Mouse (Mus musculus) kidney, postnatal 4 days (tissue): ENCODE data around the gene Spin1.
A peak's percentile ranks its signal among the peaks of the same experiment; 100 is the strongest.
"Not testable (repeated sequence)": the region's sequence is repeated elsewhere in the genome, so short reads cannot be mapped to it uniquely, and the experiment has no call there.

ENCODE experiments used
- DNase-seq, 2 experiments: peaks; one replicate each; pipeline ENCODE4 v3.0.0; 2021; ENCODE audit warnings: mixed read lengths in 2 of 2

Gene Spin1

DNA sequence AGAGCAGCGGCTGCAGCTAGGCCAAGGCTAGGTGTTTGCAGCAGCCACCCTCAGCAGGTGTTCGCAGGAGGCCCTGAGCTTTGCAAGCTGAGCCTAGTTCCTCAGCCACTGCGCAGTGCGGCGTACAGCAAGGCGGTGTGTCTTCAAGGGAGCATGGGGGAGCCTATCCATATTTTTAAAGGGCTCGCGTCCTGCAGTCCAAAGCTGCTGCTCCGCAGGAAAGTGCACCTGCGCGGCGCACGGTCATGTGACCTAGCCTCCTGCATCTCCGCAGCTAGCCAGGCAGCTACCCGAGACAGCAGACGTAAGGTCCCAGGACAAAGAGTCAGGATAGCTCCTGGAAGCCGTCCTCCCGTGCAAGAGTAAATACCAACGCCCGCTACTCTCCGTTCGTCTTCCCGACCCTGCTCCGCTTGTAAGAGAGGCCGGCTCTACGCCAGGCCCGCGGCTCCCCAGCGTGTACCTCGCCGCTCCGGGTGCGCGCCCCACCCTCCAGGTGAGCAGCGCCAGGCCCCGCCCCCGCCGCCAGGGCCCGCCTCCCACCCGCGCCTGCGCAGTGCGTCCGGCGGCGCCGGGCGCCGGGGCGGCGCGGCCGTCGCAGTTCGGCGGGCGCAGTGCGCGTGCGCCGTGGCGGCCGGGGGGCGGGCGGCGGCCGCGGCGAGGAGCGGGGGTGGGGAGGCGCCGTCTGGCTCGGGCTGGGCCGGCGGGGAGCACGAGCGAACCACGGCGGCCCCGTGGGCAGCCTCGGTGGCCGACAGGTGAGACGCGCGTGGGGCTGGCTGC is at the start of gene Spin1:
Gene Spin1, plus strand, starts transcription at position 648 of the 783 bp plus-strand sequence.
- DNase-seq, result peak; percentile 87 to 92

- DNase-seq, result no peak
These were observed 49.7 kb upstream of the Spin1 start for GRCm38 (mm10) chr13:51051016-51051415.

DNA sequence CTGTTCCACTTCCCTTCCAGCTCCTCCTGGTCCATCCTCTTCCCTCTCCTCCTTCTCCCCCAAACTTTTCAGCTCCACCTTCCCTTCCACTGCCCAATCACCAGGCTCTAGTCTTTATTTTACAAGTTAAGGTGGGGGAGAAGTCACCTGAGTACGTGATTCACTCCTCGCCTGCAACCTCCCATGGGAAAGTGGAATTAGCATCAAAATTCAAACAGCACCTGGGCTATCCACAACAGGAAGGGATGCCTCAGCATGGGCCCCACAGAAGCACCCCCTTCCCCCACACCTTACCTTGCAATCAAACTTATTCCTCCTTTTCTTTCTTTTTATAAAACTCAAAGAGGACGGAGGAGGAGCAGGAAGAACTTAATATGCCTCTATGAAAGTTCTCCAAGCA is 48.3 kb upstream of the Spin1 start:
- no peak for DNase-seq

DNA sequence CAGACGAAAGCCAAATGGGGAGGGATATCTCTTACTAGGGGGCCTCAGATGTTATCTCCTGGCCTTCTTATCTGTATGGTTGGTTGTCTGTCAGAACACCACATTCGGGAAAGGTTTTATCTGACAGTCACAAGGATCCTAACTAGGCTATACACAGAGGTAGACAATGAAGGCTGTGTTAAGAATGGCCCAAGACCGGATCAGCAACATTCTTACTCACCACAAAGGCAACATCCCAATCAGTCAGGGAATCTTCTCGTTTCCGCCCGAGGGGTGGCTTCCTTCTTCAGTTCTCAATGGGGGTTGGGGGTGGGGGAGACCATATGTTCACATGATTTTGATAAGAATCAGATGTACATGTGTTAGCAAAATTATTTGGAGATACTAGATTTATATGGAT is 37.7 kb upstream of the Spin1 start:
- no peak for DNase-seq

- DNase-seq, result no peak
These were observed 37.0 kb upstream of the Spin1 start for GRCm38 (mm10) chr13:51063721-51064120.

GRCm38 (mm10) chr13:51064429-51064828 is 36.3 kb upstream of the Spin1 start:
- DNase-seq, result no peak

- DNase-seq, result peak in 1 of 2 experiments; percentile 36
These were observed 29.5 kb upstream of the Spin1 start for GRCm38 (mm10) chr13:51071063-51071680.

- peak in 1 of 2 experiments; percentile 40 for DNase-seq
These were observed 28.9 kb upstream of the Spin1 start for GRCm38 (mm10) chr13:51071763-51072276.

GRCm38 (mm10) chr13:51072917-51073843 is 27.5 kb upstream of the Spin1 start:
- DNase-seq, result no peak

- DNase-seq, result no peak
These were observed 26.5 kb upstream of the Spin1 start for GRCm38 (mm10) chr13:51074081-51074680.

DNA sequence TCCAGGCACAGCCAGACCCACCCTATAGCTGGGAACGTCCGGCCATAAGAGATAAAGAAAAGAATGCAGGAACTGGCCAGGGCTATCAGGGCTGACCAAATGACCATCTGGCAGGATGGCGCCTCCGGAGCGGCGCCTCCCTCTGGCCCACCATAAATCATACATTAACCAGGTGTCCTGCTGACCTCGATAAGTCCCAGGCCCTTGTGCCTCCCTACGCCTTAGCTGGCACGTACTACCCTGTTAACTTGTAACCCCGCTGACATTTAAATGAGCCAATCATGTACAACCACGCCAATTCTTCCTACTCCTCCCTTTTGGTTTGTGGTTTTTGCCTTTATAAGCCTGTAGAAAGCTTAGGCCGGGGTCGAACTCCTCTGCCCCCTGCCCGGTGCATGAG is 24.5 kb upstream of the Spin1 start:
- not testable (repeated sequence) for DNase-seq

GRCm38 (mm10) chr13:51078586-51078985 is 22.1 kb upstream of the Spin1 start:
- DNase-seq, result not testable (repeated sequence)

GRCm38 (mm10) chr13:51080801-51081200 is 19.9 kb upstream of the Spin1 start:
- no peak for DNase-seq

- DNase-seq, result no peak
These were observed 16.4 kb upstream of the Spin1 start for GRCm38 (mm10) chr13:51084241-51084640.

DNA sequence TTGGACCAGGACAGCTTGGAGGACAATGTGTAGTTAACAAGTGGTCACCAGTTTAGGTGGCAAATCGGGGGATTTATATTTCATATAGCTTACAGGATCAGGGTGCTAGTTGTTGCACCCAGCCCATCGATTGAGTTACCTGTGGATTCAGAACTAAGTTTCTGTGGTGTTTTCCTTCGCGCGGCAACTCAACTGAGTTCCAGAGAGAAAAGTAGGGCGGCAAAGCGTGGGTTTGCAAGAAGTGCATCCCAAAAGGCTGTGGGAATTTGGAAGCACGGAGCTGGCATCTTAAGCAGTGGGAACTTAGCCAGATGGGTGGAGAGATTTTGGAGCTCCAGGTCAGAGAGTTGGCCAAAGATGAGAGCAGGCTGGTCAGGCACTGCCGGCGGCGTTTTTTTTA is 14.7 kb upstream of the Spin1 start:
- no peak for DNase-seq

DNA sequence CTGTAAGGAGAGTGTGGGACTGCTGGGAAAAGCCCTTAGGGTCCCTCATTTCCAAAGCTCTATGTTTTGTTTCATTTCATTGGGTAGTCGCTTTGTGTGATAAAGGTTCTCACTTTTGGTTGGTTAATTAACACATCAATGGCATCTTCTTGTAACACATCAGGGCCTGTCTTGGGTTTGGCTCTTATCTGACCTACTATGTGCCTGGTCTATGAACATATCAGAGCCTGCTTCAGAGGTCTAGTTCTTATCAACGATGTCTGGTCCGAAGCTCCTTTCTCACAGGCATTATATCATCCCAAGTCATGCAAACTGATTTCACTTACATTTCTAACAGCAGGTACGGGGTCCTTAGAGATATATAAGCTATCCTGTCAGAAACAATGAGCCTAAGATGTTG is 13.4 kb upstream of the Spin1 start:
- DNase-seq, result no peak

DNA sequence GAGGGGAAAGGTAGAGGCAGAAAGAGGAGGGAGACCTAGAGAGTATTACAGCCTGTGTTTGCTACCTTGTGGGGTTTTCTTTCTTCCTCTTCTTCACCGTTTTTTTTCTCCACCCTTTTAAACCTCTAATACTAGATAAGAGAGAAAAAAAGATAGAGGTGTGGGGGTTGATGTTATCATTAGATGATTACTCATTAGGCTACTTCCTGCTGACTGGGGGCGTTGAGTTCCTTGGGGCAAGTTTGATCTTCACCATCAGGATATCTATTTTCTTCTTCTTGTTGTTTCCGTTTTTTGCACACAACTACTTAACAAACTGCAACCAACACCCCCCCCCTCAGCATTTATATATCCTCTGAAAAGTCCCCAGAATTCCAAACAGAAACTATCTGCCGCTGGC is 12.5 kb upstream of the Spin1 start:
- DNase-seq, result no peak

- DNase-seq, result no peak
These were observed 11.6 kb upstream of the Spin1 start for GRCm38 (mm10) chr13:51089058-51089457.

- DNase-seq, result no peak
These were observed 10.5 kb upstream of the Spin1 start for GRCm38 (mm10) chr13:51090105-51090661.

DNA sequence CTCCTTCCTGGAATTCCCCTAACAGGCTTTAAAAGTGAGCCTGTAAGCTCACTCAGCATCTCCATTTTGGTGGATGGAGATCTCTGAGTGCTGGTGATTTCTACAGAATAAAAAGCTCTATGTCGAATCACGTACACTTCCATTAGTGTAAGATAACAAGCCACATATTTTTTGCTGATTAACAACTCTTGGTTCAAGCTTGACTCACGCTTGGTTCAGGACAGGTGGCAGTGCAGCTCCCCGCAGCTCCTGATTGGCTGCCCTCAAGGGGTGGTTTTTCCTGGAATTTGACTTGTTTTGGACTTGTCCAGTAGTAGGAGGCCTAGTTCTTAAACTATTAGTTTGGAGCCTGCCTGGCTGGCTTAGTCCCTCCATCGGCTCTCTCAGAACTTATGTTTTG is 7.2 kb upstream of the Spin1 start:
- no peak for DNase-seq

- no peak for DNase-seq
These were observed 6.1 kb upstream of the Spin1 start for GRCm38 (mm10) chr13:51094323-51095195.
